Mouse (Mus musculus): ENCODE measurements at regions not wholly inside any gene's neighbourhood (a gene's known extent, or its start where the extent isn't known, plus 50 kb on each side); places are given as distances from the start of the nearest gene placed in this dataset.

DNA sequence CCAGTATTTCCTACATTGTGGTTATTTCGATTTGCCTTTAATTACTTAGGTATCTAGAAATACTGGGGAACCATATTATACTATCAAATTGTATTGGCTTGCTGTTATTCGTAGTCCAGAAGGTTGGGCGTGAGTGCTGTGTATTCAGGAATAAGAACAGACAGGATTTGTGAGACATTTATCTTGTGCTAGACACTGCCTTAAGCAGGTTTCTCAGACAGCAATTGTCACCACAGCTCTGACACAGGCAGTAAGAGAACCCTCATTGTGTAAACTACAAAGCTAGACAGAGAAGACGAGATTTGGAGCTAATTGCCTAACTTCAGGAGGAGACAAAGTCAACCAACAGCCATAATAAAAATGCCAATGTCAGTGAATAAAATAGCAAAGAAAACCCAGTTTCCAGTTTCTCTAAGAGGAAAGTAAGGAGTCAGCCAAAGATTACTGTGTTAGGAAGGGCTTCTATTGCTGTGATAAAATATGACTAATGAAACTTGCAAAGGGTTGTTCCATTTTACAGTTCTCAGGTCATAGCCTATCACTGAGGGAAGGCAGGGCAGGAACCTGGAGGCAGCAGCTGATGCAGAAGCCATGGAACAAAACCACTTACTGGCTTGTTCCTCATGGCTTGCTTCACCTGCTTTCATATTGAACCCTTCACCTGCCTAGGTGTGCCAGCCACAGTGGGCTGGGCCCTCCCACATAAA is 78.6 kb upstream of the Gas2 start:
- Histone ChIP-seq H3K27me3 (ENCODE audit: control insufficient read depth, insufficient read depth, low read length) (no peaks in the 10 kb centered on the region), H3K4me2 (replicated peaks; ENCODE audit: low read depth, low read length) (no peak overlapping the region), H3K9me3 (ENCODE audit: control insufficient read depth, low read length) (no peaks in the 10 kb centered on the region), H3K27ac (ENCODE audit: low read depth, low read length) (0 out of 2 replicates have a peak overlapping the region, but pooled peaks have one; percentile 27), H3K4me3 (ENCODE audit: low read depth, low read length) (no peak overlapping the region), H3K9ac (ENCODE audit: low read depth, low read length) (no peak overlapping the region), H3K4me1 (replicated peaks; ENCODE audit: control insufficient read depth, insufficient read depth, low read length) (no peaks in the 10 kb centered on the region; the same call in 1 of the 2 replicates), H3K36me3 (ENCODE audit: control insufficient read depth, insufficient read depth, low read length) (no peaks in the 10 kb centered on the region)
- DNase-seq (ENCODE audit: low spot score) (no peak), ATAC-seq (ENCODE audit: low FRiP score) (no peak)
- 77% methylated on average over 4 of the region's 4 CpGs for WGBS

DNA sequence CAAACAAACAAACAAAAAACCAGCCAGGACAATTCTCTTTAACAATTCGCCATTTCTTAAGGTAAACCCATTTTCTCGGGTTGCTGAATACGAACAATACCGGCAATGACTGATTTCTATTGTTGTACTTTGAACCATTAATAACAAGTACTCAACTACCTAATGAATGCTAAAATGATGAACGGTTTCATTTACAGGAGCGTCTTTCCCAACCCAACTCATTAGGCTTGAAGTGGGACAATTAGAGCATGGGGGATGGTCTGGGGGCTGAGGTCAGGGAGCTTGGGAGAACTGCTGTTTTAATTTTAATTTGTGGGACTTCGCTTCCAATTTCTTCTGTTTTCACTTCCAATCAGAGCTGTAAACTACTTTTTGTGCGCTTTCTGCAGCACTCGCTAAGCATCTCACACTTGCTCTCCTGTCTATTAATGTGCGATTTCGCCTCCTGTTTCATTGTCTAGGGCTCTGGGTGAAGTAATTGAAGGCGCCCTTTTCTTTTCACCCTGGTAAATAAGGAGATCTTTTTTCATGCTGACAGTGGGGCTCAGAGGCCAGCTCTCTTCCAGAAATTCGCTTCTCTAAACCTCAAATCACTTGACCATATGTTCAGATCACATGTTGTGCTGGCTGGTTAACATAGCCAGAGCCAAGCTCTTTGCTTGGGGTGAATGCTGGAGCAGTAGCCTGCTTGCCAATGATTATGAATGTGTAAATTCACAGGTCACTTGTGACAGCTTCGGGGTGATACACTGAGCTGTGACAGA is 77.7 kb upstream of the Gas2 start:
- H3K27ac ChIP-seq (ENCODE audit: low read depth, low read length) = peak overlapping the region; percentile 72
- peak; percentile 32 for DNase-seq (ENCODE audit: low spot score)

DNA sequence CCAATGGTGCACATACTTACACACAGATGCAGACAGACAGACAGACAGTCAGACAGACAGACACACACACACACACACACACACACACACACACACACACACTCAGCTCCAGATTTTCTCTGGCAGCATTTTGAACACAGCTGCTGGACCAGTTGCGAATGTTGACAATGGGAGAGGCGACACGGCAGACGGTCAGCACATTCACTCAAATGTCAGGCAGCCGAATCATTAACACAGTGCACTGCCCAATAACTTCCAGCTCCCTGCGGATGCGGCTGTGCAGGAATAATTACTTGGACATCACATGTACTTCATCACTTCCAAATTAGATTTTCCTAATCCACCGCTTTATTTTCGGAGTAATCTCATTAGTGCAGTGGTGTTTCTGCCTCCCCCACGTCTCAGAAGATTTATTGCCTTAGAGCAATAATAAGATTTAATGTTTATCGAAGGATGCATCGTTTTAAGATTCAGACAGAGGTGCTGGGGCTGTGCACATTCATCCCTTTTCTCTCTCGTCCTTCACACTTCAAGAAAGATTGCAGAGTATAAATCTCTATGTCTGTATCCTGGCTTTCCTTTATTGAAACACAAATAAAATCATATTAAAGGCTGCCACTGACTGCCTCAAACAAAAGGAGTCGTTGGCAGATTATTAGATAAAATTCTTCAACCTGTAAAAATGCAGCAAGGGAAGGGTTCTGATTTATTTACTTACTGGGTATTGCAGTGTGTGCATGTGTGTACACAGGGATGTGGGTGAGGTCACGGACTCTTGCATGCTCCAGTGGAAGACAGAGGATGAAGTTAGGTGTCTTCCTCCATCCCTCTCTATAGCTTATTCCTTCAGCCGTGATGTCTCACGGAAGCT is 70.9 kb upstream of the Gas2 start:
- Histone ChIP-seq H3K27me3 (ENCODE audit: control insufficient read depth, insufficient read depth, low read length) (no peaks in the 10 kb centered on the region), H3K27ac (ENCODE audit: low read depth, low read length) (peak overlapping the region; percentile 58), H3K9ac (ENCODE audit: low read depth, low read length) (no peak overlapping the region), H3K4me2 (replicated peaks; ENCODE audit: low read depth, low read length) (no peak overlapping the region), H3K4me1 (replicated peaks; ENCODE audit: control insufficient read depth, insufficient read depth, low read length) (no peaks in the 10 kb centered on the region), H3K36me3 (ENCODE audit: control insufficient read depth, insufficient read depth, low read length) (no peaks in the 10 kb centered on the region), H3K9me3 (ENCODE audit: control insufficient read depth, low read length) (no peaks in the 10 kb centered on the region), H3K4me3 (ENCODE audit: low read depth, low read length) (no peak overlapping the region)
- ATAC-seq (ENCODE audit: low FRiP score) (peak; percentile 80), DNase-seq (ENCODE audit: low spot score) (peak; percentile 30)
- whole genome bisulfite sequencing = 62% methylated on average over 17 of the region's 17 CpGs

More for the DNA sequence above, 77.7 kb upstream of the Gas2 start:
- no peaks in the 10 kb centered on the region; the same call in 1 of the 2 replicates for H3K4me1 ChIP-seq (replicated peaks; ENCODE audit: control insufficient read depth, insufficient read depth, low read length)
- no peaks in the 10 kb centered on the region for H3K27me3 ChIP-seq (ENCODE audit: control insufficient read depth, insufficient read depth, low read length)
- H3K36me3 ChIP-seq (ENCODE audit: control insufficient read depth, insufficient read depth, low read length) = no peaks in the 10 kb centered on the region
- H3K9ac ChIP-seq (ENCODE audit: low read depth, low read length) = no peak overlapping the region
- peak; percentile 71 for ATAC-seq (ENCODE audit: low FRiP score)
- H3K4me3 ChIP-seq (ENCODE audit: low read depth, low read length) = no peak overlapping the region
- WGBS = 49% methylated on average over 14 of the region's 14 CpGs
- no peak overlapping the region for H3K4me2 ChIP-seq (replicated peaks; ENCODE audit: low read depth, low read length)
- H3K9me3 ChIP-seq (ENCODE audit: control insufficient read depth, low read length) = no peaks in the 10 kb centered on the region

DNA sequence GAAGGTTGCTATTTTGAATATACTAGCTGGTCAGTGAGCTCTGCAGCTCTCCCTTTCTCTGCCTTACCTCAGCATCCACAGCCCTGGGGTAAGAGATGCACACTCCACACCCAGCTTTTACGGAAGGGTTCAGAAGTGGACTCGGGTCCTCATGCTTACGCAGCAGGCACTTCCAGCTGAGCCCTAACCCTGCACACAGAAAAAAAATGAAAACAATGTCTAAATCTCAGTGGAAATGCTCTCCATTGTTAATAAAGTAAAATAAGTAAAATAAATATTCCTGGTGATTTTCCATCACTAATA is 70.3 kb upstream of the Gas2 start:
- no peak overlapping the region for H3K4me2 ChIP-seq (replicated peaks; ENCODE audit: low read depth, low read length)
- H3K4me1 ChIP-seq (replicated peaks; ENCODE audit: control insufficient read depth, insufficient read depth, low read length) = no peaks in the 10 kb centered on the region
- ATAC-seq (ENCODE audit: low FRiP score) (0 out of 2 replicates have a peak, but pooled peaks have one; percentile 43), DNase-seq (ENCODE audit: low spot score) (no peak)
- H3K27ac ChIP-seq (ENCODE audit: low read depth, low read length) = peak overlapping the region; percentile 58
- H3K9me3 ChIP-seq (ENCODE audit: control insufficient read depth, low read length) = no peaks in the 10 kb centered on the region
- H3K4me3 ChIP-seq (ENCODE audit: low read depth, low read length) = no peak overlapping the region
- no peaks in the 10 kb centered on the region for H3K36me3 ChIP-seq (ENCODE audit: control insufficient read depth, insufficient read depth, low read length)
- H3K27me3 ChIP-seq (ENCODE audit: control insufficient read depth, insufficient read depth, low read length) = no peaks in the 10 kb centered on the region
- 68% methylated on average over 3 of the region's 3 CpGs for WGBS
- no peak overlapping the region for H3K9ac ChIP-seq (ENCODE audit: low read depth, low read length)

Measured in hindbrain, embryonic 11.5 days (tissue).